Mouse (Mus musculus): ENCODE measurements around the gene Lrba.

Gene Lrba

GRCm38 (mm10) chr3:86558976-86559375, 334.5 kb downstream of the Lrba start:
- in situ Hi-C loops (cut with MboI, MseI) = no loop called here

GRCm38 (mm10) chr3:86559635-86560034, 335.2 kb downstream of the Lrba start:
- in situ Hi-C loops (cut with MboI, MseI) = no loop called here

- in situ Hi-C loops (cut with MboI, MseI) = no loop called here
These were observed 336.0 kb downstream of the Lrba start for GRCm38 (mm10) chr3:86560281-86561022.

GRCm38 (mm10) chr3:86561023-86561344, 336.5 kb downstream of the Lrba start:
- in situ Hi-C loops (cut with MboI, MseI) = no loop called here

- in situ Hi-C loops (cut with MboI, MseI) = no loop called here
These were observed 336.9 kb downstream of the Lrba start for GRCm38 (mm10) chr3:86561396-86561795.

- in situ Hi-C loops (cut with MboI, MseI) = no loop called here
These were observed 342.8 kb downstream of the Lrba start for GRCm38 (mm10) chr3:86567312-86567711.

- in situ Hi-C loops (cut with MboI, MseI) = no loop called here
These were observed 347.0 kb downstream of the Lrba start for GRCm38 (mm10) chr3:86571518-86571917.

GRCm38 (mm10) chr3:86572519-86573244, 348.2 kb downstream of the Lrba start:
- in situ Hi-C loops (cut with MboI, MseI) = no loop called here

GRCm38 (mm10) chr3:86575312-86575711, 350.8 kb downstream of the Lrba start:
- in situ Hi-C loops (cut with MboI, MseI) = no loop called here

- in situ Hi-C loops (cut with MboI, MseI) = no loop called here
These were observed 377.8 kb downstream of the Lrba start for GRCm38 (mm10) chr3:86602284-86602683.

- in situ Hi-C loops (cut with MboI, MseI) = no loop called here
These were observed 381.3 kb downstream of the Lrba start for GRCm38 (mm10) chr3:86605775-86606174.

GRCm38 (mm10) chr3:86627008-86627743, 402.7 kb downstream of the Lrba start:
- in situ Hi-C loops (cut with MboI, MseI) = no loop called here

- in situ Hi-C loops (cut with MboI, MseI) = no loop called here
These were observed 404.9 kb downstream of the Lrba start for GRCm38 (mm10) chr3:86629379-86629778.

GRCm38 (mm10) chr3:86635464-86635863, 411.0 kb downstream of the Lrba start:
- in situ Hi-C loops (cut with MboI, MseI) = no loop called here

GRCm38 (mm10) chr3:86635940-86636339, 411.5 kb downstream of the Lrba start:
- in situ Hi-C loops (cut with MboI, MseI) = no loop called here

GRCm38 (mm10) chr3:86638552-86639348, 414.3 kb downstream of the Lrba start:
- in situ Hi-C loops (cut with MboI, MseI) = no loop called here

GRCm38 (mm10) chr3:86641393-86641792, 416.9 kb downstream of the Lrba start:
- in situ Hi-C loops (cut with MboI, MseI) = no loop called here

- in situ Hi-C loops (cut with MboI, MseI) = no loop called here
These were observed 417.3 kb downstream of the Lrba start for GRCm38 (mm10) chr3:86641796-86642195.

GRCm38 (mm10) chr3:86646771-86647170, 422.3 kb downstream of the Lrba start:
- in situ Hi-C loops (cut with MboI, MseI) = no loop called here

- in situ Hi-C loops (cut with MboI, MseI) = no loop called here
These were observed 426.5 kb downstream of the Lrba start for GRCm38 (mm10) chr3:86651006-86651405.

- in situ Hi-C loops (cut with MboI, MseI) = no loop called here
These were observed 434.8 kb downstream of the Lrba start for GRCm38 (mm10) chr3:86659326-86659725.

- in situ Hi-C loops (cut with MboI, MseI) = no loop called here
These were observed 439.9 kb downstream of the Lrba start for GRCm38 (mm10) chr3:86664399-86664798.

All from regulatory T cell (primary cell).